Mouse (Mus musculus): ENCODE results near the gene Retreg1.

GRCm38 (mm10) chr15:25920886-25921285 is 77.9 kb downstream of the Retreg1 start:
- no peak for TF ChIP-seq CTCF (IDR thresholded peaks at IDR 0.05; ENCODE audit: insufficient read depth, low read depth, low read length)
- TF ChIP-seq POLR2A (IDR thresholded peaks at IDR 0.05; ENCODE audit: insufficient read depth, low read depth, low read length): no peak

Measured in olfactory bulb, adult 2 months (tissue).